Mouse (Mus musculus) lung, postnatal 0 days (tissue): ENCODE measurements around the gene Slc39a8.

ENCODE experiments used
- CTCF ChIP-seq: IDR thresholded peaks from 2 replicates; pipeline ENCODE4 v1.5.1; 2016; ENCODE audit warnings: antibody characterized with exemption, mild to moderate bottlenecking
- EP300 ChIP-seq: IDR thresholded peaks from 2 replicates; pipeline ENCODE4 v1.6.1; 2016; ENCODE audit warnings: antibody characterized with exemption, mild to moderate bottlenecking, control low read depth

- TF ChIP-seq EP300 (no peak), CTCF (no peak)
Measured at GRCm38 (mm10) chr3:135854298-135854984, 29.4 kb downstream of the Slc39a8 start.
